Mouse (Mus musculus) CH12.LX (cell line): ENCODE results near the gene Akap8. TPM values are rescaled to one million over a fixed set of nuclear protein-coding genes. Genes with fewer than 3 reads are reported as not detected.
A peak's percentile ranks its signal among the peaks of the same experiment; 100 is the strongest.

Experiments used
- DNase-seq: peaks from one replicate; pipeline ENCODE4 v3.0.0-alpha.2; 2013; ENCODE audit errors: extremely low read depth
- H3K27ac ChIP-seq: 2 replicates; pipeline ENCODE4 v1.5.1; 2012; ENCODE audit warnings: low read depth, mild to moderate bottlenecking, control low read depth, moderate library complexity; ENCODE audit not compliant: insufficient read depth
- H3K27me3 ChIP-seq: replicated peaks from 2 replicates; pipeline ENCODE3; 2012; ENCODE audit warnings: inconsistent platforms
- H3K36me3 ChIP-seq, 2 experiments: replicated peaks in 1 of 2; 2 replicates each; pipeline versions ENCODE3 to v1.6.1; 2012; ENCODE audit warnings: inconsistent platforms in 1 of 2, low read length in 1 of 2, mild to moderate bottlenecking in 1 of 2, mixed read lengths in 1 of 2, moderate library complexity in 1 of 2; ENCODE audit not compliant: control insufficient read depth in 1 of 2, insufficient read depth in 1 of 2
- H3K4me1 ChIP-seq, 2 experiments: 2 replicates each; pipeline ENCODE4 v1.6.1; 2012; ENCODE audit warnings: inconsistent platforms in 1 of 2, moderate library complexity in 1 of 2; ENCODE audit not compliant: insufficient read depth in 2 of 2, control insufficient read depth in 1 of 2
- H3K4me2 ChIP-seq: 2 replicates; pipeline ENCODE4 v1.6.1; 2012; ENCODE audit warnings: low read depth, mild to moderate bottlenecking, control low read depth; ENCODE audit not compliant: poor library complexity, insufficient read depth, severe bottlenecking
- H3K4me3 ChIP-seq, 3 experiments: fragments of 150-350 bp in 1 of 3; sonication (generic) in 1 of 3; replicated peaks in 1 of 3; 2 replicates each; pipeline versions ENCODE3 to v1.5.1; 2011 to 2012; ENCODE audit warnings: low read depth in 2 of 3, low read length in 2 of 3, mild to moderate bottlenecking in 2 of 3, moderate library complexity in 2 of 3, control low read depth in 1 of 3, improper control_type of control experiment in 1 of 3, inconsistent platforms in 1 of 3, mixed read lengths in 1 of 3; ENCODE audit not compliant: poor library complexity in 1 of 3
- H3K79me2 ChIP-seq: replicated peaks from 2 replicates; pipeline ENCODE4 v1.6.1; 2012; ENCODE audit warnings: mild to moderate bottlenecking, moderate library complexity; ENCODE audit not compliant: control insufficient read depth, poor library complexity, insufficient read depth, severe bottlenecking; ENCODE audit errors: extremely low read depth
- H3K9ac ChIP-seq: 2 replicates; pipeline ENCODE4 v1.6.1; 2012; ENCODE audit warnings: low read depth, mild to moderate bottlenecking, control low read depth, moderate library complexity; ENCODE audit not compliant: insufficient read depth
- H3K9me3 ChIP-seq: replicated peaks from 2 replicates; pipeline ENCODE3; 2012; ENCODE audit warnings: low read length, inconsistent platforms, mixed read lengths
- BHLHE40 ChIP-seq: IDR thresholded peaks from 2 replicates; pipeline ENCODE4 v1.6.1; 2011; ENCODE audit warnings: mild to moderate bottlenecking, low read depth, low read length, improper control_type of control experiment
- CHD1 ChIP-seq: IDR thresholded peaks from 2 replicates; pipeline ENCODE4 v1.6.1; 2012; ENCODE audit warnings: low read depth, low read length, improper control_type of control experiment, inconsistent platforms
- CHD2 ChIP-seq: IDR thresholded peaks from 2 replicates; pipeline ENCODE4 v1.6.1; 2011; ENCODE audit warnings: low read length, improper control_type of control experiment
- CTCF ChIP-seq, 2 experiments: IDR thresholded peaks in 1 of 2; conservative IDR thresholded peaks in 1 of 2; 2 replicates each; pipeline ENCODE4 v1.5.1; 2011 to 2012; ENCODE audit warnings: low read depth in 2 of 2, low read length in 2 of 2, improper control_type of control experiment in 1 of 2, inconsistent platforms in 1 of 2, mild to moderate bottlenecking in 1 of 2, moderate library complexity in 1 of 2
- E2F4 ChIP-seq: IDR thresholded peaks from 2 replicates; pipeline ENCODE4 v1.6.1; 2011; ENCODE audit warnings: low read depth, low read length, improper control_type of control experiment; ENCODE audit not compliant: insufficient replicate concordance
- ELF1 ChIP-seq: IDR thresholded peaks from 2 replicates; pipeline ENCODE4 v1.6.1; 2014; ENCODE audit warnings: low read depth, mild to moderate bottlenecking, inconsistent platforms, low read length, improper control_type of control experiment
- EP300 ChIP-seq: IDR thresholded peaks from 2 replicates; pipeline ENCODE4 v1.6.1; 2011; ENCODE audit warnings: low read length, improper control_type of control experiment
- ETS1 ChIP-seq: conservative IDR thresholded peaks from 2 replicates; pipeline ENCODE4 v1.6.1; 2012; ENCODE audit warnings: low read depth, mild to moderate bottlenecking, inconsistent platforms, low read length, improper control_type of control experiment, moderate library complexity
- GABPA ChIP-seq: IDR thresholded peaks from 2 replicates; pipeline ENCODE4 v1.6.1; 2012; ENCODE audit warnings: low read depth, low read length, improper control_type of control experiment, inconsistent platforms; ENCODE audit not compliant: insufficient replicate concordance
- HCFC1 ChIP-seq: IDR thresholded peaks from 2 replicates; pipeline ENCODE4 v1.6.1; 2012; ENCODE audit warnings: low read depth, mild to moderate bottlenecking, inconsistent platforms, low read length, improper control_type of control experiment
- IRF4 ChIP-seq: IDR thresholded peaks from 2 replicates; pipeline ENCODE4 v1.6.1; 2014; ENCODE audit warnings: low read depth, mild to moderate bottlenecking, inconsistent platforms, low read length, improper control_type of control experiment
- JUN ChIP-seq: IDR thresholded peaks from 2 replicates; pipeline ENCODE4 v1.6.1; 2011; ENCODE audit warnings: low read depth, mild to moderate bottlenecking, low read length, improper control_type of control experiment, moderate library complexity; ENCODE audit not compliant: insufficient read depth
- JUND ChIP-seq: conservative IDR thresholded peaks from 2 replicates; pipeline ENCODE4 v1.6.1; 2011; ENCODE audit warnings: low read depth, low read length, improper control_type of control experiment
- KAT2A ChIP-seq: IDR thresholded peaks from 2 replicates; pipeline ENCODE4 v1.6.1; 2012; ENCODE audit warnings: low read length, improper control_type of control experiment, inconsistent platforms; ENCODE audit not compliant: insufficient replicate concordance
- MAFK ChIP-seq: IDR thresholded peaks from 2 replicates; pipeline ENCODE4 v1.6.1; 2011; ENCODE audit warnings: low read length, improper control_type of control experiment; ENCODE audit not compliant: insufficient replicate concordance
- MAX ChIP-seq: IDR thresholded peaks from 2 replicates; pipeline ENCODE4 v1.6.1; 2011; ENCODE audit warnings: low read length, improper control_type of control experiment
- MAZ ChIP-seq: IDR thresholded peaks from 2 replicates; pipeline ENCODE4 v1.6.1; 2012; ENCODE audit warnings: low read depth, mild to moderate bottlenecking, inconsistent platforms, low read length, improper control_type of control experiment, moderate library complexity
- MEF2A ChIP-seq: IDR thresholded peaks from 2 replicates; pipeline ENCODE4 v1.6.1; 2014; ENCODE audit warnings: low read depth, mild to moderate bottlenecking, inconsistent platforms, low read length, improper control_type of control experiment, borderline replicate concordance
- MXI1 ChIP-seq: IDR thresholded peaks from 2 replicates; pipeline ENCODE4 v1.6.1; 2011; ENCODE audit warnings: mild to moderate bottlenecking, low read depth, low read length, improper control_type of control experiment
- MYC ChIP-seq: IDR thresholded peaks from 2 replicates; pipeline ENCODE4 v1.6.1; 2011; ENCODE audit warnings: low read depth, mild to moderate bottlenecking, improper control_type of control experiment, low read length
- NELFE ChIP-seq: IDR thresholded peaks from 2 replicates; pipeline ENCODE4 v1.6.1; 2011; ENCODE audit warnings: low read depth, low read length, improper control_type of control experiment
- NRF1 ChIP-seq: IDR thresholded peaks from 2 replicates; pipeline ENCODE4 v1.6.1; 2014; ENCODE audit warnings: low read depth, mild to moderate bottlenecking, inconsistent platforms, low read length, improper control_type of control experiment, moderate library complexity
- PAX5 ChIP-seq: IDR thresholded peaks from 2 replicates; pipeline ENCODE4 v1.6.1; 2012; ENCODE audit warnings: low read length, inconsistent platforms, mixed read lengths
- POLR2A ChIP-seq: IDR thresholded peaks from 2 replicates; pipeline ENCODE4 v1.6.1; 2011; ENCODE audit warnings: low read depth, mild to moderate bottlenecking, improper control_type of control experiment, low read length
- POLR2AphosphoS2 ChIP-seq: IDR thresholded peaks from 2 replicates; pipeline ENCODE4 v1.6.1; 2011; ENCODE audit warnings: low read depth, low read length, improper control_type of control experiment
- RAD21 ChIP-seq: IDR thresholded peaks from 2 replicates; pipeline ENCODE4 v1.6.1; 2011; ENCODE audit warnings: low read depth, mild to moderate bottlenecking, low read length, improper control_type of control experiment, moderate library complexity
- RCOR1 ChIP-seq: conservative IDR thresholded peaks from 2 replicates; pipeline ENCODE4 v1.6.1; 2012; ENCODE audit warnings: low read depth, mild to moderate bottlenecking, inconsistent platforms, low read length, improper control_type of control experiment
- SIN3A ChIP-seq: IDR thresholded peaks from 2 replicates; pipeline ENCODE4 v1.6.1; 2012; ENCODE audit warnings: low read length, improper control_type of control experiment, inconsistent platforms
- SMC3 ChIP-seq: IDR thresholded peaks from 2 replicates; pipeline ENCODE4 v1.6.1; 2011; ENCODE audit warnings: low read depth, low read length, improper control_type of control experiment
- TBP ChIP-seq: conservative IDR thresholded peaks from 2 replicates; pipeline ENCODE4 v1.6.1; 2011; ENCODE audit warnings: low read depth, low read length, improper control_type of control experiment
- TCF12 ChIP-seq: IDR thresholded peaks from 2 replicates; pipeline ENCODE4 v1.6.1; 2014; ENCODE audit warnings: low read depth, mild to moderate bottlenecking, inconsistent platforms, low read length, improper control_type of control experiment
- UBTF ChIP-seq: IDR thresholded peaks from 2 replicates; pipeline ENCODE4 v1.6.1; 2012; ENCODE audit warnings: low read depth, mild to moderate bottlenecking, inconsistent platforms, low read length, improper control_type of control experiment, moderate library complexity
- USF1 ChIP-seq: IDR thresholded peaks from 2 replicates; pipeline ENCODE4 v1.6.1; 2014; ENCODE audit warnings: low read depth, mild to moderate bottlenecking, inconsistent platforms, low read length, improper control_type of control experiment
- USF2 ChIP-seq: conservative IDR thresholded peaks from 2 replicates; pipeline ENCODE4 v1.6.1; 2011; ENCODE audit warnings: low read depth, low read length, improper control_type of control experiment
- ZC3H11A ChIP-seq: IDR thresholded peaks from 2 replicates; pipeline ENCODE4 v1.6.1; 2012; ENCODE audit warnings: low read depth, mild to moderate bottlenecking, inconsistent platforms, low read length, improper control_type of control experiment
- ZKSCAN1 ChIP-seq: IDR thresholded peaks from 2 replicates; pipeline ENCODE4 v1.6.1; 2012; ENCODE audit warnings: low read depth, inconsistent platforms, low read length, improper control_type of control experiment, borderline replicate concordance
- ZMIZ1 ChIP-seq: IDR thresholded peaks from 2 replicates; pipeline ENCODE4 v1.6.1; 2012; ENCODE audit warnings: low read depth, mild to moderate bottlenecking, inconsistent platforms, low read length, improper control_type of control experiment
- ZNF384 ChIP-seq: IDR thresholded peaks from 2 replicates; pipeline ENCODE4 v1.6.1; 2012; ENCODE audit warnings: low read depth, low read length, improper control_type of control experiment, inconsistent platforms
- dilution Hi-C: fragments of 300-500 bp; cut with MboI; formaldehyde crosslinking; loops from 2 replicates; pipeline ENCODE4 v1.14.3; 2020; ENCODE audit warnings: low sequenced_read_pairs; ENCODE audit not compliant: extremely low pct_unique_long_range_greater_than_20kb, extremely low pct_ligation_motif_present
- in situ Hi-C: fragments of 300-500 bp; cut with MboI; formaldehyde crosslinking; loops from 3 replicates; pipeline ENCODE4 v1.14.3; 2019; ENCODE audit warnings: low sequenced_read_pairs, low pct_ligation_motif_present, low pct_unique_long_range_greater_than_20kb, mixed read lengths
- polyA plus RNA-seq: library from polyadenylated mRNA; unstranded; fragments of >175 nt; gene quantifications from 2 replicates; pipeline ENCODE4 v1.2.1, GENCODE M21; 2012; ENCODE audit warnings: low read depth; ENCODE audit not compliant: insufficient read length
- total RNA-seq, 2 experiments: library from RNA; depleted of rRNA; stranded (reverse); fragments of 300-350 nt in 1 of 2; fragments of >200 nt in 1 of 2; gene quantifications; 2 replicates each; pipeline ENCODE4 v1.2.3; 2012 to 2014

Gene Akap8
- total RNA-seq (2012; rRNA removed) = 62.5 and 85.8 TPM in 2 replicates
- total RNA-seq (2014; rRNA removed) = 75.2 and 80.2 TPM in 2 replicates
- 146 and 174 TPM in 2 replicates for polyA plus RNA-seq

DNA sequence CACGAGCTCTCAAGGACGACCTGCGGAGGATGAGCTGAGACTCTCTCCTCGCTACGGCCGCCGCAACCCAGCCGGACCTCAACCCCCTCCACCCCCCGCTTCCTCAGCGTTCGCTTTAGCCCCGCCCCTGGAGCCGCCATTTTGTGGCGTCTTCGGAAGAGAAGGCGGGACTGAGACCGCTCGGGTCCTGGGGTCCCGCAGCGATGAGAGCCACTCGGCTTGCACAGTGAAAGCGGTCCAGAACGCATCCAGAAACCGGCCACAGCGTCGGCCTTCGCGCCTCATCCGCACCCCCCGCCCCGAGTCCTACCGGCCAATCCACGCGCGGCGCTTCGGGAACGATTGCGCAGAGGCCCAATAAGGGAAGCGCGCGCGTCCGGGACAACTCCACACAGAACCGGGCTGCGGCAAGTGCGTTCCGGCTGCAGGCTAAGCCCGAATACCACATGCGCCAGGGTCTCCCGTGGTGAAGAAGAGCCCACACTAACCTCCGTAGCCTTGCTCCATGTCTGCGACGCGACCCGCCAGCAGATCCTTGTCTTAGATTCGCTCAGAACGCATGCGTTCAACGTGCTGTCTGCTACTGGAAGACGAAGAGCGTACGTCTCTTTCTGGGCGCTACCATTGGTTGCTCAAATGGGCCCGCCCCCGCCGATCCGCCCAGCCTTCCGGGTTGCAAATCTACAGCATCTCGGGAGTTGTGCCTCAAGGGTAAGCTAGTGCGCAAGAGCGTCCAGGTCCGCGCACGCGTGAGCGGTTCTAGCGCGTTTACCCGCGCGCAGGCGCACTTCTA is at the start of gene Akap8:
TSS of gene Akap8 (minus strand) at position 642 of the 793 bp plus-strand sequence.
- dilution Hi-C loops = no loop called here
- H3K36me3 ChIP-seq = peaks cover 26 to 50% of the 10 kb centered on the region in 2 experiments

DNA sequence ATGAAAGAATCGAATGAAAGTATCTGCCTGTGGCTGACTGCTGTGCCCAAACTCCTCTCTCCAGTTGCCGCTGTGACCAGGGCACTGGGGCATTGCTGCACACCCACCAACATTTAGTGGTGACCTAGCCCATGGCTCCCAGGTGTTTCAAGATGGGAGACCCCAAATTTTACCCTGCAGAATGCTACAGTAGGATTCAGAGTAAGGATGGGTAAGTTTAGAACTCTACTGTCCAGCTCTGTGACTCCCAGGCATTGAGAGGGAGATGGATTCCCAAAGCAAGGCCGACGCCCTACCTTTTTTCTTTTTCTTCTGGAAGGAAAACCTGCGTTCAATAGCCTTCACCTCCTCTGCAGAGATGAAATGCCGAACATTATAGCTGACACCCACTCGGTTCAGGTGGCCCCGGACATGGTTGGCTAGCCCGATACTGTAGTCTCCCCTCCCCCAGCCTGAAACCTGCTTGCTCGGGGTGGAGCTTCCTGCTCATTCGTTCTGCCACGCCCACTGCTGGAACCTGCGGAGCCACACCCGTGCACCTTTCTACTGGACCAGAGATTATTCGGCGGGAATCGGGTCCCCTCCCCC is 48.0 kb upstream of the Akap8 start:
- no peak overlapping the region for H3K4me2 ChIP-seq
- H3K36me3 ChIP-seq = peaks cover 0 to 2% of the 10 kb centered on the region in 2 experiments
- in situ Hi-C loops = no loop called here
- DNase-seq = no peak
- H3K9me3 ChIP-seq = no peaks in the 10 kb centered on the region
- H3K27ac ChIP-seq = no peak overlapping the region
- peaks cover 0 to 8% of the 10 kb centered on the region in 2 experiments; a peak in 2 of 4 replicates for H3K4me1 ChIP-seq
- no peaks in the 10 kb centered on the region for H3K27me3 ChIP-seq
- no peak overlapping the region for H3K9ac ChIP-seq
- 0 out of 2 replicates have a peak, but pooled peaks cover 1% of the 10 kb centered on the region for H3K79me2 ChIP-seq
- H3K4me3 ChIP-seq = no peak overlapping the region
- no peak for TF ChIP-seq ETS1
- TF ChIP-seq IRF4 = no peak
- no peak for TF ChIP-seq ZNF384
- TF ChIP-seq JUN = no peak
- no peak for TF ChIP-seq BHLHE40
- no peak for TF ChIP-seq RCOR1
- no peak for TF ChIP-seq CHD1
- TF ChIP-seq MXI1 = no peak
- no peak for TF ChIP-seq ELF1
- TF ChIP-seq ZKSCAN1 = no peak
- no peak for TF ChIP-seq MYC
- TF ChIP-seq GABPA = no peak
- dilution Hi-C loops = no loop called here

More for the DNA sequence above, at the start of gene Akap8:
- Histone ChIP-seq H3K4me3 (peak within 1 kb of the TSS; percentile 79 to 82 (median 79)), H3K9ac (peak within 1 kb of the TSS; percentile 93), H3K27ac (peak within 1 kb of the TSS; percentile 84), H3K4me2 (peak within 1 kb of the TSS; percentile 93), H3K27me3 (no peaks in the 10 kb centered on the region), H3K9me3 (no peaks in the 10 kb centered on the region), H3K79me2 (peaks cover 42% of the 10 kb centered on the region), H3K4me1 (peaks cover 5 to 22% of the 10 kb centered on the region in 2 experiments; a peak in 3 of 4 replicates)
- DNase-seq = peak; percentile 98
- TF ChIP-seq NRF1 = peak; percentile 92
- no peak for TF ChIP-seq ZC3H11A
- TF ChIP-seq RCOR1 = no peak
- no peak for TF ChIP-seq PAX5
- TF ChIP-seq POLR2A = peak; percentile 91
- peak; percentile 75 for TF ChIP-seq HCFC1
- peak; percentile 63 for TF ChIP-seq MXI1
- TF ChIP-seq USF1 = no peak
- no peak for TF ChIP-seq SMC3
- TF ChIP-seq ETS1 = no peak
- TF ChIP-seq ZKSCAN1 = no peak
- no peak for TF ChIP-seq MAFK
- peak; percentile 95 for TF ChIP-seq NELFE
- TF ChIP-seq KAT2A = 0 out of 2 replicates have a peak, but pooled peaks have one; percentile 4
- TF ChIP-seq UBTF = 0 out of 2 replicates have a peak, but pooled peaks have one; percentile 72
- TF ChIP-seq ZNF384 = no peak
- no peak for TF ChIP-seq GABPA
- peak; percentile 51 for TF ChIP-seq TCF12
- no peak for TF ChIP-seq JUND
- no peak for TF ChIP-seq CTCF (conservative IDR thresholded peaks at IDR 0.05 in 1 of 2, IDR thresholded peaks at IDR 0.05 in 1 of 2; ENCODE audit: low read depth in 2 of 2, low read length in 2 of 2)
- TF ChIP-seq ELF1 = peak; percentile 98
- TF ChIP-seq TBP = peak; percentile 76
- TF ChIP-seq EP300 = no peak
- peak; percentile 96 for TF ChIP-seq POLR2AphosphoS2
- peak; percentile 40 for TF ChIP-seq CHD2
- no peak for TF ChIP-seq CHD1
- no peak for TF ChIP-seq E2F4
- peak; percentile 95 for TF ChIP-seq MYC
- TF ChIP-seq RAD21 = no peak
- peak; percentile 88 for TF ChIP-seq ZMIZ1
- TF ChIP-seq BHLHE40 = peak; percentile 64; the same call in 1 of the 2 replicates
- TF ChIP-seq JUN = no peak
- no peak for TF ChIP-seq MEF2A
- TF ChIP-seq SIN3A = peak; percentile 66
- TF ChIP-seq MAX = peak; percentile 85
- peak; percentile 26 for TF ChIP-seq IRF4
- TF ChIP-seq USF2 = no peak
- peak; percentile 80 for TF ChIP-seq MAZ
- in situ Hi-C loops = no loop called here
